Mouse (Mus musculus): Measurements from ENCODE around the gene Fas. TPM values are rescaled to one million over a fixed set of nuclear protein-coding genes. Genes with fewer than 3 reads are reported as not detected.

Fas gene
- polyA plus RNA-seq, 1 experiment from 2014 or later = 0.82 TPM

DNA sequence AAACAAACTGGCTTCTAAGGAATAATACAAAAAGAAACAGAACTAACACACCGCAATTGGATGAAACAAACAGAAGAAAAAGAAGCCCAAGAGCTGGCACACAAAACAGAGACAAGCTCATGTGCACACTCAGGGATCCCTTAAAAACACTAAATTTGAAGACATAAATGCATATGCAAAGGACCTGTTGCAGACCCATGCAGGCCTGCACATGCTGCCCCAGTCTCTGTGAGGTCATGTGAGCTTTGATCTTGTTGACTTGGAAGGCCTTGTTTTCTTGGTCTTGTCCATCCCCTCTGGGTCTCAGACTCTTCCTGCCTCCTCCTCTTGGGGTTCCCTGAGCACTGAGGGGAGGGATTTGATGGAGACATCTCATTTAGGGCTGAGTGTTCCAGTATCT lies 1.8 kb upstream of the Fas start:
- Histone ChIP-seq H3K27ac (replicated peaks) (no peak overlapping the region), H3K4me1 (peaks cover 15% of the 10 kb centered on the region), H3K9me3 (no peaks in the 10 kb centered on the region), H3K4me3 (no peak overlapping the region), H3K27me3 (replicated peaks; ENCODE audit: low read depth, poor library complexity, severe bottlenecking) (peaks cover 19% of the 10 kb centered on the region), H3K36me3 (replicated peaks) (no peaks in the 10 kb centered on the region)
- WGBS = 89% methylated on average over 1 of the region's 1 CpGs
- no peak for DNase-seq (ENCODE audit: low spot score)

DNA sequence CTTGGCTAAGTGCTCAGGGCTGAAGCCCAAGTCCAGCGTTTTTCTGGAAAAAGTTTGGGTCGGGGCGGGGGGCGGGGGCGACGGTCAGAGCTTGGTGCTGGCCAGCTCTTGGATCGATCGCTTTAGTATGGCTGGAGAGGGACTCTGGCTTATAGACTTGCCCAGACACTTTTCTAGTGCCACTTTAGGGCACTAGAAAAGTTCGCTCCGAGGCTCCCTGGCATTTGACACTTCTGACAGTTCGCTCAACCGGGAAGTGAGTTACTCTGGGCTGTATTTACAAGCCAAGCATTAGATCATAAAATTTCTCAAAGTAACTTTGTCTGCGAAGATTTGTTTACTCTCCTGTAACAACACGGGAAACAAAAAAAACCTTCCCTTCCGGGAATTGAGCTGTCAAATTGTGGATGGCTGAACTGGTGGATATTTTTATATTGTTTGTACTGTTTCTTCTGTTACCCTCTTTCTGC lies 441 bp downstream of the Fas start:
- WGBS = 21% methylated on average over 15 of the region's 15 CpGs
- H3K27me3 ChIP-seq (replicated peaks; ENCODE audit: low read depth, poor library complexity, severe bottlenecking) = peaks cover 19% of the 10 kb centered on the region
- H3K27ac ChIP-seq (replicated peaks) = no peak overlapping the region
- H3K4me3 ChIP-seq = peak overlapping the region; percentile 62
- peaks cover 15% of the 10 kb centered on the region for H3K4me1 ChIP-seq
- DNase-seq (ENCODE audit: low spot score) = no peak
- H3K36me3 ChIP-seq (replicated peaks) = no peaks in the 10 kb centered on the region
- no peaks in the 10 kb centered on the region for H3K9me3 ChIP-seq

- H3K4me1 ChIP-seq = peaks cover 15% of the 10 kb centered on the region
- H3K27me3 ChIP-seq (replicated peaks; ENCODE audit: low read depth, poor library complexity, severe bottlenecking) = peaks cover 19% of the 10 kb centered on the region
- DNase-seq (ENCODE audit: low spot score) = no peak
- 66% methylated on average over 8 of the region's 8 CpGs for WGBS
- H3K4me3 ChIP-seq = no peak overlapping the region
- no peaks in the 10 kb centered on the region for H3K9me3 ChIP-seq
- no peaks in the 10 kb centered on the region for H3K36me3 ChIP-seq (replicated peaks)
- H3K27ac ChIP-seq (replicated peaks) = no peak overlapping the region
These were observed 913 bp downstream of the Fas start for GRCm38 (mm10) chr19:34291379-34291778.

DNA sequence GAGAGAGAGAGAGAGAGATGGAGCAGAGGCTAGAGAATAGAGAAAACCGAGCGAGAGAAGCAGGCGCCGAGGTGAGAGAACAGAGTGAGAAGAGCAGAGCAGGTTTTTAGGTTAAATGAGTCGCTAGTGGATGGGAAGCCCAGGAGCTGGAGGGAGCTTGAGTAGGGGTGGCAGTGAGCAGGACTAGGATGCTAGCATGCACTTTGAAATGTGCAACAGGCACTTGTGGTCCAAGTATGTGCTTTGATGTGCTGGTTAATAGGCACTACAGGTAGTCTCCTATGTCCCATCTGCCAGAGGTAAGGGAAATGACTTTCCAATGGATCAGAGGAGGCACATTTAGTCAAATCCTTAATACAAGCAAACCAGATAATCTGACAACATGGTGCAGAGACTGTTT lies 1.5 kb downstream of the Fas start:
- DNase-seq (ENCODE audit: low spot score) = no peak
- WGBS = 78% methylated on average over 5 of the region's 5 CpGs
- H3K27me3 ChIP-seq (replicated peaks; ENCODE audit: low read depth, poor library complexity, severe bottlenecking) = peaks cover 19% of the 10 kb centered on the region
- no peak overlapping the region for H3K27ac ChIP-seq (replicated peaks)
- H3K4me3 ChIP-seq = no peak overlapping the region
- no peaks in the 10 kb centered on the region for H3K36me3 ChIP-seq (replicated peaks)
- no peaks in the 10 kb centered on the region for H3K9me3 ChIP-seq
- peaks cover 15% of the 10 kb centered on the region for H3K4me1 ChIP-seq

DNA sequence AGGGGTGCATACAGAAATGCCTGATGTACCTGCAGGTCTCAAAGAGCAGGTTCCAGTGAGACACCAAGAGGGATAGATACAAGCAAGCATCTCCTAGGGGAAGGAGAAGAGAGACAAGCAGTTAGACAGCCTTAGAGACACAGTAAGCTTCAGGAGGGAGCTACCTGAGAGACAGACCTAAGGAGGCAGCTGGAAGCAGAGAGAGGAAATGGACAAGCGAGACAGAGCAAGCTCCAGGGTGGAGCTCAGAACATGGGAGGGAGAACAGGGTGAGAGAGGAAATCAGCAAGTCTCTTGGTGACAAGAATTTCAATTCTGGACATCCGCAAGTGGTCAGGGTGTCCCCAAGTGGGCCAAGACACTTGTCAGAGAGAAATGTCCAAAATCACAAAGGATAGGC lies 2.2 kb downstream of the Fas start:
- 74% methylated on average over 2 of the region's 2 CpGs for WGBS
- no peak for DNase-seq (ENCODE audit: low spot score)

GRCm38 (mm10) chr19:34293376-34293947 lies 3.0 kb downstream of the Fas start:
- H3K36me3 ChIP-seq (replicated peaks) = no peaks in the 10 kb centered on the region
- H3K4me3 ChIP-seq = no peak overlapping the region
- H3K4me1 ChIP-seq = peaks cover 12% of the 10 kb centered on the region
- no peak overlapping the region for H3K27ac ChIP-seq (replicated peaks)
- WGBS = 82% methylated on average over 3 of the region's 3 CpGs
- H3K27me3 ChIP-seq (replicated peaks; ENCODE audit: low read depth, poor library complexity, severe bottlenecking) = peaks cover 19% of the 10 kb centered on the region
- no peaks in the 10 kb centered on the region for H3K9me3 ChIP-seq
- no peak for DNase-seq (ENCODE audit: low spot score)

More for the DNA sequence above, 2.2 kb downstream of the Fas start:
- Histone ChIP-seq H3K9me3 (no peaks in the 10 kb centered on the region), H3K4me3 (no peak overlapping the region), H3K27ac (replicated peaks) (no peak overlapping the region), H3K27me3 (replicated peaks; ENCODE audit: low read depth, poor library complexity, severe bottlenecking) (peaks cover 19% of the 10 kb centered on the region), H3K4me1 (peaks cover 14% of the 10 kb centered on the region), H3K36me3 (replicated peaks) (no peaks in the 10 kb centered on the region)

DNA sequence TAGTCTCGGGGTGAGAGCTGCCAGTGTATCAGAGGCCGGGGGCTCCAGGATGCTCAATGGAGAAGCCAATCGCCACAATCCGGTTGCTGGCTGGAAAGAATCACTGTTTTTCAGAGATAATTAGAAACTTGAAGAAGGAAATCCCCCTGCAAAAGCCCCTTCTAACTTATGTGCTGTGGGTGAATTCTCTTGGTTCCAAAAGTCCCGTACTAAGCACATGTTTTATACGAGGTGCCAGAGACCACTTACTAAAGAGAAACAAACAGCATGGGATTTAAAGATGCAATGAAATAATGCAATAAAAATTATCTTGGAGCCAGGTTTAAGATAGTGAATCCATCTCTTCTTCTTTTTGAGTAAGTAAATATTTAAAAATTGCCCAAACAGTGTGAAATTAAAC lies 5.0 kb downstream of the Fas start:
- Histone ChIP-seq H3K4me3 (no peak overlapping the region), H3K27ac (replicated peaks) (no peak overlapping the region)
- WGBS = 71% methylated on average over 6 of the region's 6 CpGs

DNA sequence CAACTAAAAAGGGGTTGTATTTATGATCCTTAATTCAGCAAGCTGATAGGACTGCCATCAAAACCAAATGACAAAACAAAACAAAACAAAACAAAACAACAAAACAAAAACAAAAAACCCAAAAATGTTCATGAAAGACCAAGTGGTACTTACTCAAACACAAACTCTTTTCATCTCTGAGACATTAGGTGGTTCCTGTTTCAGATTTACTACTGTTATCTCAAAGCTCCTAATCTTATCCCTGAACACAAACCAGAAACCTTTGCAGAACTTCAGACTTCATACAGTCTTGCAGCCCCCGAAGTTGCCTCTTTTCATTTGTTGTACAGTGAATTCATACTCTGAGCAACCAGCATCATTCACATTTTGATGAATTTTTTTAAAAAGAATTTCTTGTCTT lies 8.1 kb downstream of the Fas start:
- H3K27ac ChIP-seq (replicated peaks) = no peak overlapping the region
- WGBS = 90% methylated on average over 1 of the region's 1 CpGs
- no peak for DNase-seq (ENCODE audit: low spot score)
- no peaks in the 10 kb centered on the region for H3K9me3 ChIP-seq
- H3K4me1 ChIP-seq = no peaks in the 10 kb centered on the region
- no peaks in the 10 kb centered on the region for H3K36me3 ChIP-seq (replicated peaks)
- H3K27me3 ChIP-seq (replicated peaks; ENCODE audit: low read depth, poor library complexity, severe bottlenecking) = no peaks in the 10 kb centered on the region
- H3K4me3 ChIP-seq = no peak overlapping the region

More for the DNA sequence above, 5.0 kb downstream of the Fas start:
- Histone ChIP-seq H3K36me3 (replicated peaks) (no peaks in the 10 kb centered on the region), H3K9me3 (no peaks in the 10 kb centered on the region), H3K4me1 (peaks cover 5% of the 10 kb centered on the region), H3K27me3 (replicated peaks; ENCODE audit: low read depth, poor library complexity, severe bottlenecking) (peaks cover 19% of the 10 kb centered on the region)
- DNase-seq (ENCODE audit: low spot score) = no peak

- DNase-seq (ENCODE audit: low spot score) = no peak
- 79% methylated on average over 4 of the region's 4 CpGs for WGBS
- Histone ChIP-seq H3K9me3 (no peaks in the 10 kb centered on the region), H3K36me3 (replicated peaks) (no peaks in the 10 kb centered on the region), H3K4me3 (no peak overlapping the region), H3K4me1 (no peaks in the 10 kb centered on the region), H3K27me3 (replicated peaks; ENCODE audit: low read depth, poor library complexity, severe bottlenecking) (no peaks in the 10 kb centered on the region), H3K27ac (replicated peaks) (no peak overlapping the region)
These were observed 8.8 kb downstream of the Fas start for GRCm38 (mm10) chr19:34299229-34299628.

DNA sequence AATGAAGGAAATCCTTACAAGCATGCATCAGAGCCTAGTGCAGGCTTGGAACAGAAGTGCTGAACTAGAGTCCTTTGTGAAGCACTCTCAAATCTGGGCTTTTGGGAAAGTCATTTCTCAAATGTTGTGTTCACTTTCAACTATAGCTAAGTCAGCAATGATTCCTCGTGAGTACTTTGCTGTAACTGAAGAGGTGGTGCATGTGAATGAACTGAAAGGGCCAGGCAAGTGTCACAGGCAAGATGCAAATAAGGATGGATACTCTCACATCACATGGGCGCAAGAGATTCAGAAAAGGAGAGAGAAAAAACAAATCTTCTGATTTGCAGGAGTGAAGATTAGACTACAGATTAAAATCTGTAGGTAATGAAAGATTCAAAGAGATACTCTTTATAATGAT lies 10.0 kb downstream of the Fas start:
- Histone ChIP-seq H3K4me3 (no peak overlapping the region), H3K9me3 (no peaks in the 10 kb centered on the region), H3K4me1 (no peaks in the 10 kb centered on the region), H3K27me3 (replicated peaks; ENCODE audit: low read depth, poor library complexity, severe bottlenecking) (no peaks in the 10 kb centered on the region), H3K27ac (replicated peaks) (no peak overlapping the region), H3K36me3 (replicated peaks) (no peaks in the 10 kb centered on the region)
- 81% methylated on average over 2 of the region's 2 CpGs for WGBS
- DNase-seq (ENCODE audit: low spot score) = no peak

DNA sequence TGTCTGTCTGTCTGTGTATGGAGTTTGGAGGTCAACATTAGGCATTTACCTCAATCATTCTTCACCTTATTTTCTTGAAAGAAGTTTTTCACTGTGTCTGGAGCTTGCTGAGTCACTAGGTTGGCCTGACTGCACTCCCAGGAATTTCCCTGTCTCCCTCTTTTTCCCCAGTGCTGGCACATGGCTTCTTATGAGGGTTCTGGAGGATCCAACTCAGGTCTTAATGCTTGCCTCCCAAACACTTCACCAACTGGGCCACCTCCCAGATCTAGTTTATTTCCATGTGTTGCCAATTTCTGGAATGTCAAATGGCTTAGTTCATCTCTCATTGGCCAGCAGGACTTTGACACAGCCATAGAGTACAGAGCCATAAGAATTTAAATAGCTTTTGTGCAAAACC lies 14.5 kb downstream of the Fas start:
- H3K36me3 ChIP-seq (replicated peaks) = no peaks in the 10 kb centered on the region
- H3K27me3 ChIP-seq (replicated peaks; ENCODE audit: low read depth, poor library complexity, severe bottlenecking) = no peaks in the 10 kb centered on the region
- no peak overlapping the region for H3K4me3 ChIP-seq
- DNase-seq (ENCODE audit: low spot score) = no peak
- no peaks in the 10 kb centered on the region for H3K4me1 ChIP-seq
- H3K27ac ChIP-seq (replicated peaks) = no peak overlapping the region
- no peaks in the 10 kb centered on the region for H3K9me3 ChIP-seq

GRCm38 (mm10) chr19:34306794-34307193 lies 16.3 kb downstream of the Fas start:
- no peaks in the 10 kb centered on the region for H3K27me3 ChIP-seq (replicated peaks; ENCODE audit: low read depth, poor library complexity, severe bottlenecking)
- WGBS = 84% methylated on average over 6 of the region's 6 CpGs
- no peaks in the 10 kb centered on the region for H3K4me1 ChIP-seq
- H3K9me3 ChIP-seq = no peaks in the 10 kb centered on the region
- no peak overlapping the region for H3K27ac ChIP-seq (replicated peaks)
- H3K4me3 ChIP-seq = no peak overlapping the region
- no peaks in the 10 kb centered on the region for H3K36me3 ChIP-seq (replicated peaks)
- no peak for DNase-seq (ENCODE audit: low spot score)

DNA sequence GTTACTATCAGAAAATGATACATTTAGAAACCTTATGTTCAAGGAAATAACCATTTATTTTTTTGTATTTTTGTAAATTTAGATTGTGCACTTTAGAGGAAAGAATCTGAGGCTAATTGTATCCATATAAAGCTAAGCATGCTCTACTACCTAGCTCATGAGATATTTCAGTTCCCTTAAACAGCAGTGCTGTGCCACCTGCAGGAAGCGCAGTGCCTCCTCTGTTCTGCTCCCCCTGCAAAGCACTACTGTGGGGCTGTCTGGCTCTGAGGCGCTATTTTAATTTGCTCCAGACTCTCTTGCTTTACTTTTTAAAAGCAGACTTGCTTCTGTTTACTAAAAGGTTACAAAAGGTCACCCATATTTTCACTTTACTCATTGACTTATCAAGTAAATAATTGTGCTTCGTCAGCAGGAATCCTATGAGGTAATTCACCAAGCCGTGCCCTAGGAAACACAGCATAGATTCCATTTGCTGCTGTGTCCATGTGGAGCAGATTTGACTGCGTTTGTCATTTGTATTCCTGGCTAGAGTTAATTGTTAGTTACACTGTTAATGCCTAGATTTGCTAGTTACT lies 21.8 kb downstream of the Fas start:
- DNase-seq (ENCODE audit: low spot score) = no peak
- no peak overlapping the region for H3K4me3 ChIP-seq
- H3K27ac ChIP-seq (replicated peaks) = no peak overlapping the region
- no peaks in the 10 kb centered on the region for H3K9me3 ChIP-seq
- H3K4me1 ChIP-seq = no peaks in the 10 kb centered on the region
- 55% methylated on average over 5 of the region's 5 CpGs for WGBS
- H3K36me3 ChIP-seq (replicated peaks) = no peaks in the 10 kb centered on the region
- no peaks in the 10 kb centered on the region for H3K27me3 ChIP-seq (replicated peaks; ENCODE audit: low read depth, poor library complexity, severe bottlenecking)
